Mouse (Mus musculus) layer of hippocampus, postnatal 36 days (tissue): ENCODE results near the gene Phospho2. TPM values are rescaled to one million over a fixed set of nuclear protein-coding genes. Genes with fewer than 3 reads are reported as not detected.

Experiments
- DNase-seq, 2 experiments: peaks; one replicate each; pipeline ENCODE4 v3.0.0; 2022
- total RNA-seq, 2 experiments: library from RNA; stranded (reverse); gene quantifications; 2 replicates each; pipeline ENCODE4 v1.2.3; 2021

Phospho2 gene
- total RNA-seq, 2 experiments from 2014 or later: 23.4 to 24.5 TPM

DNA sequence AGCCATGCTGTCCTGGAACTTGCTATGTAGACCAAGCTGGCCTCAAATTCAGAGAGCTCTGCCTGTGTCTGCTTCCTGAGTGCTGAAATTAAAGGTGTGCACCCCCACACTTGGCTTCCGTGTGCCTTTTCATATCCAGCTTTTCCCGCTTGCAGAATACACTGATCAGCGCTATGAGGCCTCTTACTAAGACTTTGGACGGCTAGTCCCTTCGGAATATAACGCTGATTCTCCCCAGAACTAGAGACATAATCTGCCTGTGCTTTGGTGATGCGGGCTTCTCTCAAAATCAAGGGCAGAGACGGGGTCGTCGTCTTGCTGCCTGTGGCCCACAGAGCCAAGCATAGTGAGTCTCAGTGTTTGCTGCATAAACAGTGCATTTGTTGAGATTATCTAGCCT is 36.5 kb downstream of the Phospho2 start:
- DNase-seq: no peak

DNA sequence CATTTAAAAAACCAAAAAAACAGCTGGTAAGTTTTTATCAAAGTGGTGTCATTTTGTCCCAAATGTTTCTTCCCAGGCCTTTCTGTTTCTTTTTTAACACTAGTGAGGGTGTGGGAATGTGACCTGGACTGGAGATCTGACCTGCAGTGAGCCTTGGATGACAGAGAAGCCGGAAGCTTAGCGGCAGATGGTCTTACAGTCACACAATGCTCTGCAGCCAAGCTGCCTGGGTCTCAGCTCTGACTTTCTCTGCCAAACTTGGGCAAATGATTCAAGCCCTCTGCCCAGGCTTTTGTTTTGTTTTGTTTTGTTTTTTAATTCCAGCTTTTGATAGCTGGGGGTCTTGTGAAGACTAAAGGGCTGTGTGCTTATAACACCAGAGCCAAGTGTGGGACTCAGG is 37.0 kb downstream of the Phospho2 start:
- no peak for DNase-seq

DNA sequence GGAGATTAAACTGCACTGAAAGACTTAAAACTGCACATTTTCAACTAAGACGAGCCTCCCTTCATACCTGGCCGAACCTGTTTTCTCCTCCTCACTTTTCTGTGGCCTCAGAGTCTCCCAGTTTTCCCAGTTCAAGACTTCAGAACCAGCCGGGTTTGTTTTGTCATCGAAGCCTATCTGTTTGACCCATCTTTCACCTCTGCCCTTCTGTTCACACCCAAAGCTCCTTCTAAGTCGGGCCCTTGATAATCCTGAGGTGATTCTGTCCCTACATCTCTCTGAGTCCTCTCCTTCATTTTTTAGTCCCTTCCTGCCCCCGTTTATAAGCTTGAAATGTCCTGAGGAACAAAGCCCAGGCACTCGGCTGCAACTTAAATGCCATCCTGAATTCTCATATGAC is 38.6 kb downstream of the Phospho2 start:
- DNase-seq: no peak

DNA sequence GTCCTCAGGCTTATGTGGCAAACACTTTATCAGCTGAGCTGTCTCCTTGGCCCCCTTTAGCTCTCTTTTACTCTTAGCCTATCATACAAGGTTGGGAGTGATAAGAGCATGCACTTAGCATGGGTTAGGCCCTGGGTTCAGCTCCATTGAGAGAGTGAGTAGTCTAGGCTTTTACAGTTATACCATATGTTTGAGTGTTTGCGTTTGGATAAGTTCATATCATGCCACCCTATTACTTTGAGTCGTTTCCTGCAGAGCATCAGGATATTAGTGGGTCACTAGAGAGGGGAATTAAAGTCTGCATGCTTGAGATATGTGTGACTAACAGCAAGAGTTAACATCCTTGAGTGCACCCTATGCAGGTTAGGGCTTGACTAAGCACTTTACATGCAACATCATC is 40.3 kb downstream of the Phospho2 start:
- no peak for DNase-seq

DNA sequence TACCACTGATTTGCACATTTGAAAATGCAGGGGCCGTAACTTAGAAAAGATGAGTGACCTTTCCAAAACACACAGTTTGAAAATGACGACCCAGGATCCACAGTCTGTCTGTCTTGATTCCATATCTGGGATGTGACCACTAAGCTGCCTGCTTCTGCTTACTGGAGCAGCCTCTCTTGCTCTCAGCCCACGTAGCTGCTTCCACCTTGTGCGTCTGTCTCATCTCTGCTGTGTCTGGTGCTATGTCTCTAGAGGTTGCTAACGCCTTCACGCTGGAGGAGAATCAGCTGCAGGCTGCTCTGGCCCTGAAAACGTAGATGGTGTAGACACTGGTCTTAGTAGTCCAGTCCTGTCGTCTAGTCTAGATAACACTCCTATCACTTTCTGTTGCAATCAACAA is 40.7 kb downstream of the Phospho2 start:
- DNase-seq: no peak

DNA sequence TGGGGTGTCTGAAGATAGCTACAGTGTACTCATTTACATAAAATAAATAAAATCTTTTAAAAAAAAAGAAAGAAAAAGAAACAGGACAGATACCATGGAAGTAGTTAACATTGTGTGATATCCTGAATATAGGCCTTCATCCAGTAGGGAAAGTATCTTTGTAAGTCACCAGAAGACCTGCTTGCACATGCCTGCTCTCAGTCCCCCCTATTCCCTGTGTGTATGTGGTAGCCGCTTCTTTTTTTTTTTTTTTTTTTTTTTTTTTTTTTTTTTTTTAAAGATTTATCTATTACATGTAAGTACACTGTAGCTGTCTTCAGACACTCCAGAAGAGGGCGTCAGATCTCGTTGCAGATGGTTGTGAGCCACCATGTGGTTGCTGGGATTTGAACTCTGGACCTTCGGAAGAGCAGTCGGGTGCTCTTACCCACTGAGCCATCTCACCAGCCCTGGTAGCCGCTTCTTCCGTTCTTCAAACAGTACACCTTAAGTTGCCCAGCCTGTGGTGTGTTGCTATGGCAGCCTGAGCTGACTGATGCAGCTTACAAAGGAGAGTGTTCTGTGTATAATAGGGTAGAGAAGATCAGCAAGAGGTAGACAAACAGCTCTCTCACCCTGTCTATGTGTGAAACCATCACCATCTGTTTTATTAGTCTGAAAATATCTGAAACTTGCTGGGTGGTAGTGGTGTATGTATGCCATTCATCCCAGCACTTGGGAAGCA is 48.0 kb downstream of the Phospho2 start:
- no peak for DNase-seq

DNA sequence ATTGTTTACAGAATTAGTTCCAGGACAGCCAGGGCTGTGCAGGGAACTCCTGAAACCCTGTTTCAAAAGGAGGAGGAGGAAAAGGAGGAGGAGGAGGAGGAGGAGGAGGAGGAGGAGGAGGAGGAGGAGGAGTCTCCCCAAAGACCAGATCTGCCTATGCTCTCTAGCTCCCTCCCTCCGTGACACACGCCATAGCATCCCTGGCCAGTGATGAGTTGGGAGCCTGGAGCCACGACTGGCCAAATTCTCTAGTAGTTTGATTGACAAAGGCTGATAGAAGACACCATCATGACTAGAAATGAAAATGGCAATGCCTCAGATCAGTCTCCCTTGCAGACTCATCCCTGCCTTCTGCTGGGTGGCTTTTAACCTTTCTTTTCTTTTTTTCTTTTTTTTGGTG is 48.6 kb downstream of the Phospho2 start:
- DNase-seq: no peak

DNA sequence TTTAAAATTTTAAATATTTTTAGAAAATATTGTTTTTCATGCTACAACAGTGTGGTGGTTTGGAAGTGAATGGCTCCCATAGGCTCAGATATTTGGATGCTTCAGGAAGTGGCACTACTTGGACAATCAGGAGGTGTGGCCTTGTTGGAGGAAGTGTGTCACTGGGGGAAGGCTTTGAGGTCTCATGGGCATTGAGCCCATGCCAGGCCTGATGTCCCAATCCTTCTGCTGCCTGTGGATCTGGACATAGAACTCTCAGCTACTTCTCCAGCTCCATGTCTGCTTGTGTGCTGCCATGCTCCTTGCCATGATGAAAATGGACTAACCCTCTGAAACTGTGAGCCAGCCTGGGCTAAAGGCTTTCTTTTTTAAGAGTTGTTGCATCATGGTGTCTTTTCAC is 49.3 kb downstream of the Phospho2 start:
- DNase-seq: no peak

DNA sequence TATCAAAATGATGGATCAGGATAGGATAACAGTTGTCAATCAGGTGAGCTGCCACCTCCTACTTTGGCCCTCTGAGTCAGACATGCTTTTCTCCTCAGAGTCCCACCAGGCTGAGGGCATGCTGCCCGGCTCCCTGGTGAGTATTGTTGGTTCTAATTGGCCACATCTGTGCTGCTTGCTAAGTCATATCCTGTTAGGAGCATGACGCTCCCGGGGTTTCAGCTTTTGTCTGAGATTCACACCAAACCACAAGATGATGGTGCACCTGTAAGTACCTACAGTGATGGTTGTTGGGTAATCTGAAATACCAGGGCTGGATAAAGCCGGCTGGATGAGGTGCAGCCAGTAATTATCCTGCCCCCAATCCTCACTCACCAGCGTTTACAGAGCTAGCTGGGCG is 50.8 kb downstream of the Phospho2 start:
- no peak for DNase-seq

DNA sequence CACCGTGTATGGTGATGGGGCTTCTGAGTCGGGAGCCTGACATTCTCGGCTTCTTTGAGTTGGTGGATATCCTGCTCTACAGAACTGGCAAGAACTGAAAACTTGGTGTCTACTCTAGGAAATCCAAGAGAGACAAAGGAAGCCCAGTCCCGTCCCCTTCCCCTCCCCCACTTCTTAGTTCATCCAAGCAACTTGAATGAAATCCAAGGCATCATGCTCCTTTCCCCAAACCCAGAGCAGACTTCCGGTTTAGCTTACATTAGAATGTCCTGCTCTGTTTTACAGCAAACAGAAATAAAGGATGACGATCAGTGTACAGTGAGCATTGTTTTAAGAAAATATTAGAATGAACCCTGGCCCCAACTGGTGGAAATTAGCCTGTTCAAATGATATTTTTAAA is 59.8 kb downstream of the Phospho2 start:
- DNase-seq: no peak

Other genes with a start within 250 kb of the Phospho2 start
- under 1 TPM; 0.65 to 0.86 TPM for gene Lrp2, start 203.6 kb upstream of the Phospho2 start, total RNA-seq
- 10 to 100 TPM; 24.7 to 25.7 TPM for gene Bbs5, start 142.5 kb upstream of the Phospho2 start, total RNA-seq
- under 1 TPM; 0.40 to 0.53 TPM for gene Klhl41, start 119.5 kb upstream of the Phospho2 start, total RNA-seq
- gene Fastkd1, start 76.1 kb upstream of the Phospho2 start, total RNA-seq: 10 to 100 TPM; 18.4 to 19.2 TPM
- gene Ppig, start 67.1 kb upstream of the Phospho2 start, total RNA-seq: 10 to 100 TPM; 64.7 to 74.6 TPM
- gene Ccdc173, start within 50 bp of the Phospho2 start, total RNA-seq: 1 to 10 TPM; 2.6 to 3.4 TPM
- gene Klhl23, start 32.3 kb downstream of the Phospho2 start, total RNA-seq: 10 to 100 TPM; 39.3 to 39.9 TPM
- gene Ssb, start 71.9 kb downstream of the Phospho2 start, total RNA-seq: 100 to 1,000 TPM; 137 to 144 TPM
- 10 to 100 TPM; 12.8 to 12.9 TPM for gene Mettl5, start 96.0 kb downstream of the Phospho2 start, total RNA-seq
- 100 to 1,000 TPM; 114 to 122 TPM for gene Ubr3, start 107.6 kb downstream of the Phospho2 start, total RNA-seq
- under 1 TPM; 0.95 to 0.96 TPM for gene Myo3b, start 249.5 kb downstream of the Phospho2 start, total RNA-seq